Mouse (Mus musculus) forebrain, embryonic 12.5 days (tissue): ENCODE measurements at regions not wholly inside any gene's neighbourhood (a gene's known extent, or its start where the extent isn't known, plus 50 kb on each side); places are given as distances from the start of the nearest gene placed in this dataset.

Experiments used
- ATAC-seq: fragments of 200-750 bp; cut with Nextera tagmentation; 2 replicates; pipeline ENCODE4 v1.8.0; 2017; ENCODE audit warnings: moderate TSS enrichment; ENCODE audit not compliant: low FRiP score
- H3K27ac ChIP-seq: fragments of 300-500 bp; sonication (generic); 2 replicates; pipeline ENCODE4 v1.5.1; 2016; ENCODE audit warnings: mild to moderate bottlenecking
- H3K27me3 ChIP-seq: fragments of 300-500 bp; sonication (generic); 2 replicates; pipeline ENCODE4 v1.6.1; 2016; ENCODE audit warnings: mild to moderate bottlenecking
- H3K36me3 ChIP-seq: fragments of 300-500 bp; sonication (generic); replicated peaks from 2 replicates; pipeline ENCODE4 v1.6.1; 2016; ENCODE audit warnings: mild to moderate bottlenecking
- H3K4me1 ChIP-seq: fragments of 300-500 bp; sonication (generic); 2 replicates; pipeline ENCODE4 v1.6.1; 2016
- H3K4me2 ChIP-seq: fragments of 300-500 bp; sonication (generic); 2 replicates; pipeline ENCODE4 v1.6.1; 2016; ENCODE audit warnings: mild to moderate bottlenecking, moderate library complexity
- H3K4me3 ChIP-seq: fragments of 300-500 bp; sonication (generic); replicated peaks from 2 replicates; pipeline ENCODE4 v1.5.1; 2016; ENCODE audit warnings: mild to moderate bottlenecking
- H3K9ac ChIP-seq: fragments of 300-500 bp; sonication (generic); 2 replicates; pipeline ENCODE4 v1.6.1; 2016; ENCODE audit warnings: mild to moderate bottlenecking
- H3K9me3 ChIP-seq: fragments of 300-500 bp; sonication (generic); 2 replicates; pipeline ENCODE4 v1.6.1; 2016
- WGBS: fragments of 180-500 bp; shearing (Covaris S2); methylation state at CpG from one replicate; pipeline ENCODE4 v1.1.7; 2016; 5-methylcytosine and 5-hydroxymethylcytosine counted together

GRCm38 (mm10) chr8:29765831-29766230, 2318.4 kb downstream of the Poteg start:
- Histone ChIP-seq H3K9ac (no peak overlapping the region), H3K4me3 (no peak overlapping the region), H3K27me3 (no peaks in the 10 kb centered on the region), H3K4me2 (no peak overlapping the region), H3K36me3 (no peaks in the 10 kb centered on the region), H3K4me1 (no peaks in the 10 kb centered on the region), H3K9me3 (no peaks in the 10 kb centered on the region), H3K27ac (no peak overlapping the region)
- 86% methylated on average over 2 of the region's 2 CpGs for whole genome bisulfite sequencing
- ATAC-seq = no peak

- H3K36me3 ChIP-seq = no peaks in the 10 kb centered on the region
- no peak overlapping the region for H3K4me3 ChIP-seq
- H3K4me1 ChIP-seq = no peaks in the 10 kb centered on the region
- WGBS = 81% methylated on average over 1 of the region's 1 CpGs
- H3K27me3 ChIP-seq = no peaks in the 10 kb centered on the region
- no peak overlapping the region for H3K9ac ChIP-seq
- no peak overlapping the region for H3K27ac ChIP-seq
- no peak for ATAC-seq
- no peaks in the 10 kb centered on the region for H3K9me3 ChIP-seq
- no peak overlapping the region for H3K4me2 ChIP-seq
Measured at GRCm38 (mm10) chr8:29766252-29766920, 2318.9 kb downstream of the Poteg start.

GRCm38 (mm10) chr8:29777081-29777785, 2329.8 kb downstream of the Poteg start:
- Histone ChIP-seq H3K9me3 (no peaks in the 10 kb centered on the region), H3K27ac (no peak overlapping the region), H3K9ac (no peak overlapping the region), H3K4me1 (no peaks in the 10 kb centered on the region), H3K4me2 (no peak overlapping the region), H3K27me3 (no peaks in the 10 kb centered on the region), H3K36me3 (no peaks in the 10 kb centered on the region), H3K4me3 (no peak overlapping the region)
- WGBS = 58% methylated on average over 5 of the region's 5 CpGs
- ATAC-seq = no peak

GRCm38 (mm10) chr8:29789207-29789606, 2341.7 kb downstream of the Poteg start:
- H3K4me3 ChIP-seq = no peak overlapping the region
- no peaks in the 10 kb centered on the region for H3K27me3 ChIP-seq
- H3K9ac ChIP-seq = no peak overlapping the region
- H3K27ac ChIP-seq = no peak overlapping the region
- no peaks in the 10 kb centered on the region for H3K9me3 ChIP-seq
- no peaks in the 10 kb centered on the region for H3K4me1 ChIP-seq
- H3K4me2 ChIP-seq = no peak overlapping the region
- no peak for ATAC-seq
- no peaks in the 10 kb centered on the region for H3K36me3 ChIP-seq

GRCm38 (mm10) chr8:29790029-29790428, 2342.6 kb downstream of the Poteg start:
- H3K4me2 ChIP-seq = no peak overlapping the region
- H3K27ac ChIP-seq = no peak overlapping the region
- no peak overlapping the region for H3K4me3 ChIP-seq
- 91% methylated on average over 2 of the region's 2 CpGs for WGBS
- no peak overlapping the region for H3K9ac ChIP-seq
- no peaks in the 10 kb centered on the region for H3K27me3 ChIP-seq
- no peaks in the 10 kb centered on the region for H3K36me3 ChIP-seq
- H3K9me3 ChIP-seq = no peaks in the 10 kb centered on the region
- ATAC-seq = peak; percentile 46; the same call in 1 of the 2 replicates
- no peaks in the 10 kb centered on the region for H3K4me1 ChIP-seq

GRCm38 (mm10) chr8:29807274-29807673, 2359.8 kb downstream of the Poteg start:
- ATAC-seq = no peak

GRCm38 (mm10) chr8:29836044-29836443, 2388.6 kb downstream of the Poteg start:
- H3K36me3 ChIP-seq = no peaks in the 10 kb centered on the region
- H3K27ac ChIP-seq = no peak overlapping the region
- no peak overlapping the region for H3K4me2 ChIP-seq
- 78% methylated on average over 2 of the region's 2 CpGs for WGBS
- H3K9me3 ChIP-seq = no peaks in the 10 kb centered on the region
- no peaks in the 10 kb centered on the region for H3K4me1 ChIP-seq
- ATAC-seq = no peak
- H3K9ac ChIP-seq = no peak overlapping the region
- H3K27me3 ChIP-seq = no peaks in the 10 kb centered on the region
- no peak overlapping the region for H3K4me3 ChIP-seq

More at GRCm38 (mm10) chr8:29807274-29807673, 2359.8 kb downstream of the Poteg start:
- H3K4me1 ChIP-seq = no peaks in the 10 kb centered on the region
- peaks cover 5% of the 10 kb centered on the region; the same call in 1 of the 2 replicates for H3K9me3 ChIP-seq
- no peak overlapping the region for H3K4me3 ChIP-seq
- WGBS = 73% methylated on average over 5 of the region's 5 CpGs
- H3K27ac ChIP-seq = no peak overlapping the region
- no peaks in the 10 kb centered on the region for H3K27me3 ChIP-seq
- no peak overlapping the region for H3K4me2 ChIP-seq
- H3K36me3 ChIP-seq = no peaks in the 10 kb centered on the region
- no peak overlapping the region for H3K9ac ChIP-seq
